Mouse (Mus musculus) limb, embryonic 15.5 days (tissue): Measurements from ENCODE around the gene Wfdc1. TPM values are rescaled to one million over a fixed set of nuclear protein-coding genes. Genes with fewer than 3 reads are reported as not detected.

Experiments used
- ATAC-seq: fragments of 200-750 bp; cut with Nextera tagmentation; 2 replicates; pipeline ENCODE4 v1.8.0; 2017; ENCODE audit warnings: low read depth, moderate TSS enrichment; ENCODE audit not compliant: insufficient number of reproducible peaks, low FRiP score, low TSS enrichment
- H3K27ac ChIP-seq: fragments of 300-500 bp; sonication (generic); 2 replicates; pipeline ENCODE4 v1.5.1; 2015; ENCODE audit warnings: moderate library complexity, mild to moderate bottlenecking, inconsistent platforms
- H3K27me3 ChIP-seq: fragments of 300-500 bp; sonication (generic); 2 replicates; pipeline ENCODE4 v1.6.1; 2015; ENCODE audit warnings: inconsistent platforms
- H3K36me3 ChIP-seq: fragments of 300-500 bp; sonication (generic); 2 replicates; pipeline ENCODE4 v1.6.1; 2015; ENCODE audit warnings: inconsistent platforms
- H3K4me1 ChIP-seq: fragments of 300-500 bp; sonication (generic); 2 replicates; pipeline ENCODE4 v1.6.1; 2015; ENCODE audit warnings: inconsistent platforms
- H3K4me2 ChIP-seq: fragments of 300-500 bp; sonication (generic); 2 replicates; pipeline ENCODE4 v1.6.1; 2015; ENCODE audit warnings: mild to moderate bottlenecking, inconsistent platforms
- H3K4me3 ChIP-seq: fragments of 300-500 bp; sonication (generic); 2 replicates; pipeline ENCODE4 v1.5.1; 2015; ENCODE audit warnings: mild to moderate bottlenecking, inconsistent platforms
- H3K9ac ChIP-seq: fragments of 300-500 bp; sonication (generic); 2 replicates; pipeline ENCODE4 v1.6.1; 2015; ENCODE audit warnings: inconsistent platforms
- H3K9me3 ChIP-seq: fragments of 300-500 bp; sonication (generic); 2 replicates; pipeline ENCODE4 v1.6.1; 2016; ENCODE audit warnings: inconsistent platforms
- WGBS: fragments of 180-500 bp; shearing (Covaris S2); methylation state at CpG from one replicate; pipeline ENCODE4 v1.1.7; 2015; 5-methylcytosine and 5-hydroxymethylcytosine counted together
- polyA plus RNA-seq: library from polyadenylated mRNA; unstranded; fragments of >200 nt; fragmentation: Nextera tagmentation; extraction: Ambion mirVana; gene quantifications from 2 replicates; pipeline ENCODE4 v1.2.1, GENCODE M21; 2015

Gene Wfdc1
- polyA plus RNA-seq, result 1.5 and 4.7 TPM in 2 replicates

- no peak for ATAC-seq
- 14% methylated on average over 14 of the region's 14 CpGs for WGBS
Measured at GRCm38 (mm10) chr8:119666219-119666951, at the start of gene Wfdc1. TSS of gene Wfdc1 (plus strand) at chr8:119666365.

GRCm38 (mm10) chr8:119616811-119617210 is 49.4 kb upstream of the Wfdc1 start:
- no peaks in the 10 kb centered on the region for H3K4me1 ChIP-seq
- no peak for ATAC-seq
- no peaks in the 10 kb centered on the region for H3K27me3 ChIP-seq
- no peaks in the 10 kb centered on the region for H3K36me3 ChIP-seq
- no peak overlapping the region for H3K4me3 ChIP-seq
- 98% methylated on average over 4 of the region's 4 CpGs for WGBS
- no peak overlapping the region for H3K9ac ChIP-seq
- no peak overlapping the region for H3K4me2 ChIP-seq
- H3K9me3 ChIP-seq, result no peaks in the 10 kb centered on the region
- no peak overlapping the region for H3K27ac ChIP-seq

More at GRCm38 (mm10) chr8:119666219-119666951, at the start of gene Wfdc1:
- Histone ChIP-seq H3K4me2 (peak within 1 kb of the TSS; percentile 3; the same call in 1 of the 2 replicates), H3K4me1 (peaks cover 21% of the 10 kb centered on the region), H3K27ac (no peak within 1 kb of the TSS), H3K9me3 (no peaks in the 10 kb centered on the region), H3K27me3 (0 out of 2 replicates have a peak, but pooled peaks cover 8% of the 10 kb centered on the region), H3K36me3 (no peaks in the 10 kb centered on the region), H3K4me3 (no peak within 1 kb of the TSS), H3K9ac (no peak within 1 kb of the TSS)

GRCm38 (mm10) chr8:119617586-119617985 is 48.6 kb upstream of the Wfdc1 start:
- 87% methylated on average over 5 of the region's 5 CpGs for WGBS
- no peaks in the 10 kb centered on the region for H3K36me3 ChIP-seq
- H3K27ac ChIP-seq, result no peak overlapping the region
- no peaks in the 10 kb centered on the region for H3K9me3 ChIP-seq
- H3K4me2 ChIP-seq, result no peak overlapping the region
- no peaks in the 10 kb centered on the region for H3K4me1 ChIP-seq
- H3K9ac ChIP-seq, result no peak overlapping the region
- no peaks in the 10 kb centered on the region for H3K27me3 ChIP-seq
- ATAC-seq, result no peak
- H3K4me3 ChIP-seq, result no peak overlapping the region

GRCm38 (mm10) chr8:119618887-119619286 is 47.3 kb upstream of the Wfdc1 start:
- no peak for ATAC-seq
- WGBS, result 60% methylated on average over 5 of the region's 5 CpGs
- H3K27ac ChIP-seq, result no peak overlapping the region
- H3K9me3 ChIP-seq, result no peaks in the 10 kb centered on the region
- H3K4me3 ChIP-seq, result no peak overlapping the region
- H3K27me3 ChIP-seq, result no peaks in the 10 kb centered on the region
- H3K9ac ChIP-seq, result no peak overlapping the region
- H3K36me3 ChIP-seq, result no peaks in the 10 kb centered on the region
- no peaks in the 10 kb centered on the region for H3K4me1 ChIP-seq
- H3K4me2 ChIP-seq, result no peak overlapping the region

GRCm38 (mm10) chr8:119620116-119620840 is 45.9 kb upstream of the Wfdc1 start:
- H3K4me2 ChIP-seq, result no peak overlapping the region
- H3K4me3 ChIP-seq, result no peak overlapping the region
- no peaks in the 10 kb centered on the region for H3K27me3 ChIP-seq
- 69% methylated on average over 6 of the region's 6 CpGs for WGBS
- H3K9me3 ChIP-seq, result no peaks in the 10 kb centered on the region
- H3K36me3 ChIP-seq, result no peaks in the 10 kb centered on the region
- no peaks in the 10 kb centered on the region for H3K4me1 ChIP-seq
- H3K9ac ChIP-seq, result no peak overlapping the region
- no peak overlapping the region for H3K27ac ChIP-seq
- ATAC-seq, result no peak

- WGBS, result 81% methylated on average over 14 of the region's 14 CpGs
- no peak overlapping the region for H3K27ac ChIP-seq
- no peaks in the 10 kb centered on the region for H3K9me3 ChIP-seq
- H3K4me2 ChIP-seq, result no peak overlapping the region
- H3K4me1 ChIP-seq, result no peaks in the 10 kb centered on the region
- no peaks in the 10 kb centered on the region for H3K27me3 ChIP-seq
- H3K4me3 ChIP-seq, result no peak overlapping the region
- no peak overlapping the region for H3K9ac ChIP-seq
- no peak for ATAC-seq
- H3K36me3 ChIP-seq, result no peaks in the 10 kb centered on the region
Measured at GRCm38 (mm10) chr8:119620848-119621465, 45.2 kb upstream of the Wfdc1 start.

GRCm38 (mm10) chr8:119622555-119622954 is 43.6 kb upstream of the Wfdc1 start:
- H3K4me3 ChIP-seq, result no peak overlapping the region
- no peak overlapping the region for H3K27ac ChIP-seq
- H3K36me3 ChIP-seq, result no peaks in the 10 kb centered on the region
- no peaks in the 10 kb centered on the region for H3K9me3 ChIP-seq
- no peaks in the 10 kb centered on the region for H3K4me1 ChIP-seq
- no peak overlapping the region for H3K9ac ChIP-seq
- WGBS, result 29% methylated on average over 4 of the region's 4 CpGs
- ATAC-seq, result no peak
- H3K4me2 ChIP-seq, result no peak overlapping the region
- H3K27me3 ChIP-seq, result no peaks in the 10 kb centered on the region

GRCm38 (mm10) chr8:119623061-119623460 is 43.1 kb upstream of the Wfdc1 start:
- Histone ChIP-seq H3K4me1 (no peaks in the 10 kb centered on the region), H3K4me2 (no peak overlapping the region), H3K9me3 (no peaks in the 10 kb centered on the region), H3K27ac (no peak overlapping the region), H3K36me3 (no peaks in the 10 kb centered on the region), H3K4me3 (no peak overlapping the region), H3K9ac (no peak overlapping the region), H3K27me3 (no peaks in the 10 kb centered on the region)
- 88% methylated on average over 8 of the region's 8 CpGs for whole genome bisulfite sequencing
- no peak for ATAC-seq

- Histone ChIP-seq H3K27me3 (no peaks in the 10 kb centered on the region), H3K4me1 (no peaks in the 10 kb centered on the region), H3K4me2 (no peak overlapping the region), H3K27ac (no peak overlapping the region), H3K9me3 (no peaks in the 10 kb centered on the region), H3K4me3 (no peak overlapping the region), H3K36me3 (no peaks in the 10 kb centered on the region), H3K9ac (no peak overlapping the region)
- 72% methylated on average over 1 of the region's 1 CpGs for WGBS
- no peak for ATAC-seq
Measured at GRCm38 (mm10) chr8:119623744-119624143, 42.4 kb upstream of the Wfdc1 start.

GRCm38 (mm10) chr8:119624916-119625315 is 41.2 kb upstream of the Wfdc1 start:
- no peaks in the 10 kb centered on the region for H3K36me3 ChIP-seq
- H3K4me1 ChIP-seq, result no peaks in the 10 kb centered on the region
- 88% methylated on average over 7 of the region's 7 CpGs for WGBS
- H3K4me3 ChIP-seq, result no peak overlapping the region
- H3K9me3 ChIP-seq, result no peaks in the 10 kb centered on the region
- H3K27me3 ChIP-seq, result 0 out of 2 replicates have a peak, but pooled peaks cover 2% of the 10 kb centered on the region
- no peak for ATAC-seq
- no peak overlapping the region for H3K4me2 ChIP-seq
- no peak overlapping the region for H3K27ac ChIP-seq
- no peak overlapping the region for H3K9ac ChIP-seq

GRCm38 (mm10) chr8:119625788-119626187 is 40.4 kb upstream of the Wfdc1 start:
- no peak overlapping the region for H3K27ac ChIP-seq
- H3K4me3 ChIP-seq, result no peak overlapping the region
- no peak overlapping the region for H3K4me2 ChIP-seq
- no peaks in the 10 kb centered on the region for H3K9me3 ChIP-seq
- H3K27me3 ChIP-seq, result 0 out of 2 replicates have a peak, but pooled peaks cover 2% of the 10 kb centered on the region
- no peaks in the 10 kb centered on the region for H3K4me1 ChIP-seq
- no peaks in the 10 kb centered on the region for H3K36me3 ChIP-seq
- WGBS, result 82% methylated on average over 22 of the region's 22 CpGs
- H3K9ac ChIP-seq, result no peak overlapping the region
- no peak for ATAC-seq

GRCm38 (mm10) chr8:119627199-119627598 is 39.0 kb upstream of the Wfdc1 start:
- 88% methylated on average over 7 of the region's 7 CpGs for WGBS
- Histone ChIP-seq H3K4me2 (no peak overlapping the region), H3K36me3 (no peaks in the 10 kb centered on the region), H3K9me3 (no peaks in the 10 kb centered on the region), H3K4me1 (no peaks in the 10 kb centered on the region), H3K4me3 (no peak overlapping the region), H3K27me3 (peaks cover 2% of the 10 kb centered on the region; the same call in 1 of the 2 replicates), H3K27ac (no peak overlapping the region), H3K9ac (no peak overlapping the region)
- ATAC-seq, result no peak
